Mouse (Mus musculus) spleen, adult 2 months (tissue): Measurements from ENCODE around the gene Cacna1s.

Source experiments
- CTCF ChIP-seq: fragments of 200-500 bp; IDR thresholded peaks from 2 replicates; pipeline ENCODE4 v1.5.1; 2011; ENCODE audit warnings: mild to moderate bottlenecking, inconsistent platforms; ENCODE audit not compliant: insufficient read depth, insufficient read length, insufficient replicate concordance; ENCODE audit errors: extremely low read depth
- POLR2A ChIP-seq: fragments of 200-500 bp; IDR thresholded peaks from 2 replicates; pipeline ENCODE4 v1.6.1; 2011; ENCODE audit warnings: low read depth, low read length, inconsistent platforms

DNA sequence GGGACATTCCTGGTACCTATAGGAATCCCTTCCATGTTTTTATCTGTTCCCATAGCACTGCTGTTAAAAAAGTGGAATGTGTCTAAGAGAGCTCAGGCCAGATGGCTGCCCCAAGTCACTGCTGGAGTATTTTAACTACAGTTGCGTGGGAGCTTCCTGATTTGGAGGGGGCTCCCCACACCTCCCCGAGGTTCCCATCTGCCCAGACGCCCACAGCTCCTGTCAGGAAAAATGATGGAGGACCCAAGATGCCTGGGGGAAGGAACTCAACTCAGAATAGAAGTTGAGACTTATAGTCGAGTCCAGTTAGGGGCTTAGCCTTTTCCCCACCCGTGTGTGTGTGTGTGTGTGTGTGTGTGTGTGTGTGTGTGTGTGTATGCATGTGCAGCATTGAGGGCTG lies 75.9 kb downstream of the Cacna1s start:
- TF ChIP-seq POLR2A (no peak), CTCF (no peak)
